Mouse (Mus musculus): Measurements from ENCODE around the gene Tmem131l. TPM values are rescaled to one million over a fixed set of nuclear protein-coding genes. Genes with fewer than 3 reads are reported as not detected.

The Tmem131l gene
- polyA plus RNA-seq, 1 experiment, result 9.2 TPM

- Histone ChIP-seq H3K4me3 (replicated peaks; ENCODE audit: insufficient read depth, low read depth, low read length) (no peak overlapping the region), H3K27me3 (ENCODE audit: control insufficient read depth, insufficient read depth, low read length) (no peaks in the 10 kb centered on the region; the same call in 1 of the 2 replicates), H3K4me1 (ENCODE audit: control insufficient read depth, insufficient read depth, low read length) (no peaks in the 10 kb centered on the region), H3K27ac (ENCODE audit: insufficient read depth, low read length) (no peak overlapping the region)
- no peak for TF ChIP-seq CTCF (IDR thresholded peaks at IDR 0.05; ENCODE audit: borderline replicate concordance, insufficient read depth, low read depth, low read length)
- TF ChIP-seq POLR2A (IDR thresholded peaks at IDR 0.05; ENCODE audit: borderline replicate concordance, insufficient read depth, low read length), result no peak
- DNase-seq, result no peak
- WGBS, result 82% methylated on average over 2 of the region's 2 CpGs
These were observed 23.5 kb upstream of the Tmem131l start for GRCm38 (mm10) chr3:84063369-84063914.

GRCm38 (mm10) chr3:84061523-84062453, 21.8 kb upstream of the Tmem131l start:
- DNase-seq, result no peak
- 55% methylated on average over 13 of the region's 13 CpGs for WGBS

GRCm38 (mm10) chr3:84060946-84061345, 21.0 kb upstream of the Tmem131l start:
- Histone ChIP-seq H3K27ac (ENCODE audit: insufficient read depth, low read length) (no peak overlapping the region), H3K27me3 (ENCODE audit: control insufficient read depth, insufficient read depth, low read length) (no peaks in the 10 kb centered on the region; the same call in 1 of the 2 replicates), H3K4me1 (ENCODE audit: control insufficient read depth, insufficient read depth, low read length) (no peaks in the 10 kb centered on the region), H3K4me3 (replicated peaks; ENCODE audit: insufficient read depth, low read depth, low read length) (no peak overlapping the region)
- no peak for DNase-seq
- WGBS, result 94% methylated on average over 5 of the region's 5 CpGs
- TF ChIP-seq POLR2A (IDR thresholded peaks at IDR 0.05; ENCODE audit: borderline replicate concordance, insufficient read depth, low read length) (no peak), CTCF (IDR thresholded peaks at IDR 0.05; ENCODE audit: borderline replicate concordance, insufficient read depth, low read depth, low read length) (no peak)

More at GRCm38 (mm10) chr3:84061523-84062453, 21.8 kb upstream of the Tmem131l start:
- Histone ChIP-seq H3K4me3 (replicated peaks; ENCODE audit: insufficient read depth, low read depth, low read length) (no peak overlapping the region), H3K4me1 (ENCODE audit: control insufficient read depth, insufficient read depth, low read length) (no peaks in the 10 kb centered on the region), H3K27ac (ENCODE audit: insufficient read depth, low read length) (no peak overlapping the region), H3K27me3 (ENCODE audit: control insufficient read depth, insufficient read depth, low read length) (no peaks in the 10 kb centered on the region; the same call in 1 of the 2 replicates)
- TF ChIP-seq CTCF (IDR thresholded peaks at IDR 0.05; ENCODE audit: borderline replicate concordance, insufficient read depth, low read depth, low read length), result no peak
- TF ChIP-seq POLR2A (IDR thresholded peaks at IDR 0.05; ENCODE audit: borderline replicate concordance, insufficient read depth, low read length), result no peak

GRCm38 (mm10) chr3:84060128-84060527, 20.2 kb upstream of the Tmem131l start:
- WGBS, result 72% methylated on average over 4 of the region's 4 CpGs

GRCm38 (mm10) chr3:84059676-84060075, 19.7 kb upstream of the Tmem131l start:
- Histone ChIP-seq H3K27me3 (ENCODE audit: control insufficient read depth, insufficient read depth, low read length) (no peaks in the 10 kb centered on the region; the same call in 1 of the 2 replicates), H3K27ac (ENCODE audit: insufficient read depth, low read length) (no peak overlapping the region), H3K4me1 (ENCODE audit: control insufficient read depth, insufficient read depth, low read length) (no peaks in the 10 kb centered on the region), H3K4me3 (replicated peaks; ENCODE audit: insufficient read depth, low read depth, low read length) (no peak overlapping the region)
- WGBS, result 38% methylated on average over 4 of the region's 4 CpGs
- no peak for DNase-seq
- TF ChIP-seq POLR2A (IDR thresholded peaks at IDR 0.05; ENCODE audit: borderline replicate concordance, insufficient read depth, low read length) (no peak), CTCF (IDR thresholded peaks at IDR 0.05; ENCODE audit: borderline replicate concordance, insufficient read depth, low read depth, low read length) (no peak)

More at GRCm38 (mm10) chr3:84060128-84060527, 20.2 kb upstream of the Tmem131l start:
- Histone ChIP-seq H3K4me3 (replicated peaks; ENCODE audit: insufficient read depth, low read depth, low read length) (no peak overlapping the region), H3K27me3 (ENCODE audit: control insufficient read depth, insufficient read depth, low read length) (no peaks in the 10 kb centered on the region; the same call in 1 of the 2 replicates), H3K27ac (ENCODE audit: insufficient read depth, low read length) (no peak overlapping the region), H3K4me1 (ENCODE audit: control insufficient read depth, insufficient read depth, low read length) (no peaks in the 10 kb centered on the region)
- TF ChIP-seq POLR2A (IDR thresholded peaks at IDR 0.05; ENCODE audit: borderline replicate concordance, insufficient read depth, low read length) (no peak), CTCF (IDR thresholded peaks at IDR 0.05; ENCODE audit: borderline replicate concordance, insufficient read depth, low read depth, low read length) (no peak)
- DNase-seq, result no peak

GRCm38 (mm10) chr3:84059261-84059660, 19.3 kb upstream of the Tmem131l start:
- Histone ChIP-seq H3K4me1 (ENCODE audit: control insufficient read depth, insufficient read depth, low read length) (no peaks in the 10 kb centered on the region), H3K27me3 (ENCODE audit: control insufficient read depth, insufficient read depth, low read length) (no peaks in the 10 kb centered on the region; the same call in 1 of the 2 replicates), H3K27ac (ENCODE audit: insufficient read depth, low read length) (no peak overlapping the region), H3K4me3 (replicated peaks; ENCODE audit: insufficient read depth, low read depth, low read length) (no peak overlapping the region)
- WGBS, result 57% methylated on average over 13 of the region's 13 CpGs
- DNase-seq, result no peak
- no peak for TF ChIP-seq CTCF (IDR thresholded peaks at IDR 0.05; ENCODE audit: borderline replicate concordance, insufficient read depth, low read depth, low read length)
- TF ChIP-seq POLR2A (IDR thresholded peaks at IDR 0.05; ENCODE audit: borderline replicate concordance, insufficient read depth, low read length), result no peak

GRCm38 (mm10) chr3:84048729-84049175, 8.8 kb upstream of the Tmem131l start:
- Histone ChIP-seq H3K4me1 (ENCODE audit: control insufficient read depth, insufficient read depth, low read length) (no peaks in the 10 kb centered on the region), H3K27me3 (ENCODE audit: control insufficient read depth, insufficient read depth, low read length) (no peaks in the 10 kb centered on the region), H3K27ac (ENCODE audit: insufficient read depth, low read length) (no peak overlapping the region), H3K4me3 (replicated peaks; ENCODE audit: insufficient read depth, low read depth, low read length) (no peak overlapping the region)
- TF ChIP-seq CTCF (IDR thresholded peaks at IDR 0.05; ENCODE audit: borderline replicate concordance, insufficient read depth, low read depth, low read length) (no peak), POLR2A (IDR thresholded peaks at IDR 0.05; ENCODE audit: borderline replicate concordance, insufficient read depth, low read length) (no peak)
- 24% methylated on average over 9 of the region's 9 CpGs for WGBS
- DNase-seq, result no peak

Data from cerebellum, adult 2 months (tissue).